22 mouse cellular contexts compared by ENCODE assay signal in genomic region chr3:133608845-133609261, GRCm38 (mm10).
DNase-seq lines count a peak whose midpoint lies in the region; ATAC-seq and TF ChIP-seq lines count a peak whose summit lies in the region.
"Had no signal": no experiment of that assay in that cellular context is flagged by ENCODE, and none has a peak within 500 bp of the region (broad histone marks: within the 10 kb centered on the region; RNA-seq: fewer than 3 reads in every experiment).

No protein-coding gene starts in this region.

- DNase-seq in forebrain, postnatal 0 days, result no peak
- no peak for DNase-seq in forebrain, embryonic 10.5 days (ENCODE audit: extremely low spot score, low spot score)
- peak; percentile 35 to 41 for DNase-seq in urinary bladder, postnatal 36 days (ENCODE audit: low spot score in 2 of 2)
- DNase-seq in urinary bladder, postnatal 4 days (ENCODE audit: low spot score in 2 of 2), result no peak
- DNase-seq in fat pad, adult 2 months (ENCODE audit: extremely low read depth, low read depth, low spot score), result peak; percentile 34
- no peak for DNase-seq in right cerebral cortex, postnatal 36 days (ENCODE audit: low spot score in 2 of 2)
- no peak for DNase-seq in cerebellum, adult 2 months
- no peak for DNase-seq in adipocyte (ENCODE audit: low spot score)
- DNase-seq: cerebellum, adult 11-12 months; cerebellum, postnatal 14 days; gastrocnemius, postnatal 36 days; kidney, adult 18-20 months; layer of hippocampus, adult 9-11 months; left cerebral cortex, postnatal 4 days; liver, postnatal 0 days had no signal

- no peaks in the 10 kb centered on the region for H3K36me3 ChIP-seq in forebrain, postnatal 0 days (ENCODE audit: insufficient read depth)
- no peaks in the 10 kb centered on the region for H3K36me3 ChIP-seq in forebrain, embryonic 10.5 days (replicated peaks)
- H3K36me3 ChIP-seq: hindbrain, embryonic 12.5 days had no signal

- no peak overlapping the region for H3K27ac ChIP-seq in forebrain, postnatal 0 days (ENCODE audit: low read depth, low read length)
- H3K27ac ChIP-seq in forebrain, embryonic 10.5 days, result no peak overlapping the region
- H3K27ac ChIP-seq in cerebellum, adult 2 months (ENCODE audit: insufficient read depth, low read length), result no peak overlapping the region
- H3K27ac ChIP-seq: hindbrain, embryonic 12.5 days; kidney, postnatal 0 days; macrophage had no signal

- no peak overlapping the region for H3K4me3 ChIP-seq in forebrain, postnatal 0 days (ENCODE audit: low read depth, low read length)
- H3K4me3 ChIP-seq in forebrain, embryonic 10.5 days, result no peak overlapping the region
- H3K4me3 ChIP-seq in cerebellum, adult 2 months (replicated peaks; ENCODE audit: insufficient read depth, low read depth, low read length), result no peak overlapping the region
- H3K4me3 ChIP-seq: hindbrain, embryonic 12.5 days had no signal

- H3K9ac ChIP-seq in forebrain, postnatal 0 days, result no peak overlapping the region
- H3K9ac ChIP-seq: hindbrain, embryonic 12.5 days; liver, postnatal 0 days had no signal

- no peaks in the 10 kb centered on the region for H3K27me3 ChIP-seq in forebrain, postnatal 0 days (ENCODE audit: insufficient read depth, low read length)
- no peaks in the 10 kb centered on the region for H3K27me3 ChIP-seq in forebrain, embryonic 10.5 days (ENCODE audit: poor library complexity, severe bottlenecking)
- no peaks in the 10 kb centered on the region for H3K27me3 ChIP-seq in cerebellum, adult 2 months (ENCODE audit: control insufficient read depth, insufficient read depth, low read length)
- H3K27me3 ChIP-seq: hindbrain, embryonic 12.5 days had no signal

- TF ChIP-seq CTCF in forebrain, postnatal 0 days (IDR thresholded peaks at IDR 0.05; ENCODE audit: low read depth), result no peak
- TF ChIP-seq CTCF in cerebellum, adult 2 months (IDR thresholded peaks at IDR 0.05; ENCODE audit: borderline replicate concordance, insufficient read depth, low read depth, low read length), result no peak

- H3K4me1 ChIP-seq in forebrain, postnatal 0 days (ENCODE audit: insufficient read depth), result no peaks in the 10 kb centered on the region
- H3K4me1 ChIP-seq in forebrain, embryonic 10.5 days, result peaks cover under 1% of the 10 kb centered on the region
- H3K4me1 ChIP-seq in cerebellum, adult 2 months (ENCODE audit: control insufficient read depth, insufficient read depth, low read length), result no peaks in the 10 kb centered on the region
- H3K4me1 ChIP-seq: hindbrain, embryonic 12.5 days had no signal

- peak; percentile 25; the same call in 1 of the 2 replicates for ATAC-seq in forebrain, postnatal 0 days
- ATAC-seq: CD4-positive, CD25-positive, alpha-beta regulatory T cell, adult 4 months; liver, postnatal 0 days; lung, postnatal 0 days; midbrain, embryonic 16.5 days had no signal

- no peaks in the 10 kb centered on the region for H3K9me3 ChIP-seq in forebrain, postnatal 0 days (ENCODE audit: low read length)
- H3K9me3 ChIP-seq in forebrain, embryonic 10.5 days, result no peaks in the 10 kb centered on the region
- H3K9me3 ChIP-seq: hindbrain, embryonic 12.5 days had no signal

- WGBS in forebrain, postnatal 0 days, result 95% methylated on average over 3 of the region's 3 CpGs
- WGBS in forebrain, embryonic 10.5 days, result 87% methylated on average over 3 of the region's 3 CpGs
- WGBS in cerebellum, adult 2 months, result 92% methylated on average over 3 of the region's 3 CpGs

- H3K4me2 ChIP-seq in forebrain, postnatal 0 days (ENCODE audit: low read depth), result no peak overlapping the region
- H3K4me2 ChIP-seq: hindbrain, embryonic 12.5 days; liver, embryonic 11.5 days had no signal

- TF ChIP-seq POLR2A in cerebellum, adult 2 months (IDR thresholded peaks at IDR 0.05; ENCODE audit: borderline replicate concordance, insufficient read depth, low read length), result no peak

Comparison
In these comparisons a context has a peak if more than half of its experiments do, and no peak if none do; other contexts are left out.
1. DNase-seq: peak in urinary bladder, postnatal 36 days (2 of 2) and fat pad, adult 2 months (single experiment); none in forebrain, postnatal 0 days (single experiment), forebrain, embryonic 10.5 days (single experiment), urinary bladder, postnatal 4 days (0 of 2), right cerebral cortex, postnatal 36 days (0 of 2), cerebellum, adult 2 months (0 of 2) and adipocyte (single experiment).